Comparison of ENCODE assay signal across 8 mouse cellular contexts in the genomic region with DNA sequence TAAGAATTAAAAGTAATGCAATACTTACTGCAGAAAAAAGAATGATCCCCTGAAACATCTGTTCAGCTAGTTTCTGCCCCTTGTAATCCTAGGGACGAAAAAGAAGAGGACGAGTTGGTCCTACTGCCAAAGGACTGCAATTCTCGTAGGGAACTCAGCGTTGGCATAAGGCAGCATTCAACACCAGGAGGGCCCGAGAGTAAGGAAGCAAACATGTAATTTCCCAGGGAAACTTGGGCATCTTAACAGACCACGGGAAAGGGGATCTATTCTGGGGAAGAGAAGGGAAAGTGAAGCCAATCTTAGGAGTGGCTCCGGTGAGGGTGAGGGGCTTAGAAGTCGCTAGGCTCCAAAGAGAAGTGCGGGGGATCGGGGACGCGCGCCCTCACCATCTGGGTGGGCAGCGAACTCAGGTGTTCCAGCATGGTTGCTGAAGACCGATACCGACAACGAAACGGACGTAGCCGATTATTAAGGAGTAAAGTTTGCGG. TPM values are rescaled to one million over a fixed set of nuclear protein-coding genes. Genes with fewer than 3 reads are reported as not detected.
DNase-seq lines count a peak whose midpoint lies in the region; ATAC-seq and TF ChIP-seq lines count a peak whose summit lies in the region.

No protein-coding gene starts in this region.

- under 1% methylated on average over 21 of the region's 21 CpGs for WGBS in heart, embryonic 12.5 days
- WGBS in forebrain, embryonic 15.5 days = under 1% methylated on average over 21 of the region's 21 CpGs
- 1% methylated on average over 21 of the region's 21 CpGs for WGBS in liver, postnatal 0 days (ENCODE audit: insufficient replicate concordance)

- H3K4me3 ChIP-seq in heart, embryonic 12.5 days = peak overlapping the region; percentile 66
- H3K4me3 ChIP-seq in ES-Bruce4 (ENCODE audit: low read depth, low read length) = peak overlapping the region; percentile 97
- H3K4me3 ChIP-seq in forebrain, embryonic 15.5 days = peak overlapping the region; percentile 69
- H3K4me3 ChIP-seq in liver, postnatal 0 days (ENCODE audit: low read depth, low read length) = peak overlapping the region; percentile 84

- H3K27ac ChIP-seq in heart, embryonic 12.5 days (ENCODE audit: poor library complexity, severe bottlenecking) = peak overlapping the region; percentile 73; the same call in 1 of the 2 replicates
- H3K27ac ChIP-seq in ES-Bruce4 (ENCODE audit: insufficient read depth, low read length) = no peak overlapping the region
- H3K27ac ChIP-seq in forebrain, embryonic 15.5 days (replicated peaks) = peak overlapping the region; percentile 89
- H3K27ac ChIP-seq in liver, postnatal 0 days (ENCODE audit: low read depth) = peak overlapping the region; percentile 95

- peak overlapping the region; percentile 86 for H3K9ac ChIP-seq in heart, embryonic 12.5 days
- peak overlapping the region; percentile 76 for H3K9ac ChIP-seq in ES-Bruce4 (ENCODE audit: low read depth, poor library complexity, severe bottlenecking)
- peak overlapping the region; percentile 91 for H3K9ac ChIP-seq in forebrain, embryonic 15.5 days (replicated peaks)
- peak overlapping the region; percentile 92 for H3K9ac ChIP-seq in liver, postnatal 0 days (replicated peaks)

- no peak for TF ChIP-seq EP300 in ES-Bruce4 (IDR thresholded peaks at IDR 0.05; ENCODE audit: insufficient read depth, low read depth, low read length)
- TF ChIP-seq EP300 in liver, postnatal 0 days (IDR thresholded peaks at IDR 0.05; ENCODE audit: low read depth) = no peak

- H3K27me3 ChIP-seq in heart, embryonic 12.5 days (replicated peaks) = no peaks in the 10 kb centered on the region
- no peaks in the 10 kb centered on the region for H3K27me3 ChIP-seq in ES-Bruce4 (ENCODE audit: control insufficient read depth, insufficient read depth, low read length, poor library complexity, severe bottlenecking)
- no peaks in the 10 kb centered on the region for H3K27me3 ChIP-seq in forebrain, embryonic 15.5 days
- no peaks in the 10 kb centered on the region for H3K27me3 ChIP-seq in liver, postnatal 0 days (ENCODE audit: insufficient read depth, low read length)

- peaks cover 19% of the 10 kb centered on the region for H3K4me1 ChIP-seq in heart, embryonic 12.5 days (replicated peaks)
- H3K4me1 ChIP-seq in ES-Bruce4 (ENCODE audit: control insufficient read depth, insufficient read depth, low read length) = no peaks in the 10 kb centered on the region
- peaks cover 21% of the 10 kb centered on the region for H3K4me1 ChIP-seq in forebrain, embryonic 15.5 days
- peaks cover 13% of the 10 kb centered on the region for H3K4me1 ChIP-seq in liver, postnatal 0 days (ENCODE audit: insufficient read depth)

- intact Hi-C loops in heart, postnatal 36 days (cut with DNase I) = loop anchor here (2.0 kb wide), 1 partner anchor 50 kb away; a partner anchor contains a TSS

- DNase-seq in heart, postnatal 36 days = no peak
- no peak for DNase-seq in liver, postnatal 0 days
- no peak for DNase-seq in ovary, postnatal 10 days (ENCODE audit: low spot score)
- no peak for DNase-seq in layer of hippocampus, adult 8-10 months (ENCODE audit: low spot score in 2 of 2)
- DNase-seq in thymus, postnatal 25 days = no peak

- peak overlapping the region; percentile 73 for H3K4me2 ChIP-seq in heart, embryonic 12.5 days
- H3K4me2 ChIP-seq in forebrain, embryonic 15.5 days (replicated peaks) = peak overlapping the region; percentile 73
- H3K4me2 ChIP-seq in liver, postnatal 0 days (ENCODE audit: low read depth, low read length) = peak overlapping the region; percentile 73

- peak; percentile 57 for TF ChIP-seq POLR2A in ES-Bruce4 (IDR thresholded peaks at IDR 0.05; ENCODE audit: insufficient read depth, low read length)

- no peaks in the 10 kb centered on the region for H3K9me3 ChIP-seq in heart, embryonic 12.5 days (replicated peaks)
- no peaks in the 10 kb centered on the region for H3K9me3 ChIP-seq in ES-Bruce4 (replicated peaks; ENCODE audit: control insufficient read depth, insufficient read depth, low read length, poor library complexity, severe bottlenecking)
- H3K9me3 ChIP-seq in forebrain, embryonic 15.5 days = no peaks in the 10 kb centered on the region
- no peaks in the 10 kb centered on the region for H3K9me3 ChIP-seq in liver, postnatal 0 days (ENCODE audit: low read length)

- no peak for TF ChIP-seq CTCF in ES-Bruce4 (IDR thresholded peaks at IDR 0.05; ENCODE audit: low read depth, low read length)
- peak; percentile 14; the same call in 1 of the 2 replicates for TF ChIP-seq CTCF in liver, postnatal 0 days (IDR thresholded peaks at IDR 0.05; ENCODE audit: low read depth)

- no peak for ATAC-seq in heart, embryonic 12.5 days (ENCODE audit: insufficient number of reproducible peaks, low FRiP score)
- ATAC-seq in forebrain, embryonic 15.5 days (replicated peaks) = peak; percentile 48
- peak; percentile 2; the same call in 1 of the 2 replicates for ATAC-seq in liver, postnatal 0 days

- peaks cover 19% of the 10 kb centered on the region for H3K36me3 ChIP-seq in heart, embryonic 12.5 days
- H3K36me3 ChIP-seq in ES-Bruce4 (ENCODE audit: control insufficient read depth, insufficient read depth, low read length, poor library complexity, severe bottlenecking) = peaks cover 6% of the 10 kb centered on the region; the same call in 1 of the 2 replicates
- H3K36me3 ChIP-seq in forebrain, embryonic 15.5 days = peaks cover 3% of the 10 kb centered on the region; the same call in 1 of the 2 replicates
- H3K36me3 ChIP-seq in liver, postnatal 0 days (replicated peaks; ENCODE audit: insufficient read depth, low read length) = peaks cover 6% of the 10 kb centered on the region; the same call in 1 of the 2 replicates

RNA-seq across cellular contexts. Expression of a gene that starts 0.3 kb away (rescaled TPM):
- polyA plus RNA-seq in heart, embryonic 12.5 days (2016; fragmentation: Nextera tagmentation; extraction: Ambion mirVana) = 55.8 and 57.1 TPM in 2 replicates
- total RNA-seq in heart, postnatal 36 days (2021) = 10 to 100 TPM; 21.8 to 26.0 TPM
- 29.1 and 36.4 TPM in 2 replicates for polyA plus RNA-seq in ES-Bruce4 (2011; ENCODE audit: insufficient read depth, insufficient read length, low read depth, missing spikeins)
- polyA plus RNA-seq in forebrain, embryonic 15.5 days (2015; fragmentation: Nextera tagmentation; extraction: Ambion mirVana) = 50.5 and 53.3 TPM in 2 replicates
- polyA plus RNA-seq in liver, postnatal 0 days (2015; fragmentation: Nextera tagmentation; extraction: Ambion mirVana) = 9.4 TPM in 2 replicates
- 10 to 100 TPM; 41.3 to 55.0 (median 48.5) TPM for total RNA-seq in layer of hippocampus, adult 8-10 months (2022)

RNA-seq across cellular contexts. Expression of a gene that starts 0.6 kb away (rescaled TPM):
- 368 and 374 TPM in 2 replicates for polyA plus RNA-seq in heart, embryonic 12.5 days (2016; fragmentation: Nextera tagmentation; extraction: Ambion mirVana)
- total RNA-seq in heart, postnatal 36 days (2021) = 100 to 1,000 TPM; 136 to 141 TPM
- 126 and 132 TPM in 2 replicates for polyA plus RNA-seq in ES-Bruce4 (2011; ENCODE audit: insufficient read depth, insufficient read length, low read depth, missing spikeins)
- polyA plus RNA-seq in forebrain, embryonic 15.5 days (2015; fragmentation: Nextera tagmentation; extraction: Ambion mirVana) = 284 and 296 TPM in 2 replicates
- polyA plus RNA-seq in liver, postnatal 0 days (2015; fragmentation: Nextera tagmentation; extraction: Ambion mirVana) = 346 and 365 TPM in 2 replicates
- 100 to 1,000 TPM; 150 to 171 (median 167) TPM for total RNA-seq in layer of hippocampus, adult 8-10 months (2022)

RNA-seq across cellular contexts. Expression of a gene that starts 18.1 kb away (rescaled TPM):
- 124 and 134 TPM in 2 replicates for polyA plus RNA-seq in heart, embryonic 12.5 days (2016; fragmentation: Nextera tagmentation; extraction: Ambion mirVana)
- total RNA-seq in heart, postnatal 36 days (2021) = 10 to 100 TPM; 49.9 to 53.8 TPM
- polyA plus RNA-seq in ES-Bruce4 (2011; ENCODE audit: insufficient read depth, insufficient read length, low read depth, missing spikeins) = 84.5 and 86.9 TPM in 2 replicates
- polyA plus RNA-seq in forebrain, embryonic 15.5 days (2015; fragmentation: Nextera tagmentation; extraction: Ambion mirVana) = 165 and 166 TPM in 2 replicates
- polyA plus RNA-seq in liver, postnatal 0 days (2015; fragmentation: Nextera tagmentation; extraction: Ambion mirVana) = 31.0 and 33.2 TPM in 2 replicates
- total RNA-seq in layer of hippocampus, adult 8-10 months (2022) = 10 to 100 TPM; 51.8 to 69.0 (median 60.3) TPM

RNA-seq across cellular contexts. Expression of a gene that starts 18.1 kb away (rescaled TPM):
- 75.3 and 79.5 TPM in 2 replicates for polyA plus RNA-seq in heart, embryonic 12.5 days (2016; fragmentation: Nextera tagmentation; extraction: Ambion mirVana)
- total RNA-seq in heart, postnatal 36 days (2021) = 10 to 100 TPM; 21.6 to 24.2 TPM
- 380 and 391 TPM in 2 replicates for polyA plus RNA-seq in ES-Bruce4 (2011; ENCODE audit: insufficient read depth, insufficient read length, low read depth, missing spikeins)
- 60.2 and 62.4 TPM in 2 replicates for polyA plus RNA-seq in forebrain, embryonic 15.5 days (2015; fragmentation: Nextera tagmentation; extraction: Ambion mirVana)
- polyA plus RNA-seq in liver, postnatal 0 days (2015; fragmentation: Nextera tagmentation; extraction: Ambion mirVana) = 67.4 and 71.9 TPM in 2 replicates
- total RNA-seq in layer of hippocampus, adult 8-10 months (2022) = 10 to 100 TPM; 40.3 to 53.7 (median 51.7) TPM

RNA-seq across cellular contexts. Expression of a gene that starts 49.7 kb away (rescaled TPM):
- 5.1 and 7.4 TPM in 2 replicates for polyA plus RNA-seq in heart, embryonic 12.5 days (2016; fragmentation: Nextera tagmentation; extraction: Ambion mirVana)
- total RNA-seq in heart, postnatal 36 days (2021) = 1 to 10 TPM; 4.6 TPM
- 17.3 and 17.7 TPM in 2 replicates for polyA plus RNA-seq in ES-Bruce4 (2011; ENCODE audit: insufficient read depth, insufficient read length, low read depth, missing spikeins)
- 16.7 and 17.3 TPM in 2 replicates for polyA plus RNA-seq in forebrain, embryonic 15.5 days (2015; fragmentation: Nextera tagmentation; extraction: Ambion mirVana)
- 2.8 and 3.1 TPM in 2 replicates for polyA plus RNA-seq in liver, postnatal 0 days (2015; fragmentation: Nextera tagmentation; extraction: Ambion mirVana)
- 10 to 100 TPM; 18.8 to 21.9 (median 20.0) TPM for total RNA-seq in layer of hippocampus, adult 8-10 months (2022)
